Mouse (Mus musculus): ENCODE data around the gene Hip1r.

GRCm38 (mm10) chr5:123997811-123998210 lies 24.4 kb downstream of the Hip1r start:
- TF ChIP-seq POLR2A (IDR thresholded peaks at IDR 0.05; ENCODE audit: low read depth, low read length) (no peak), CTCF (conservative IDR thresholded peaks at IDR 0.05; ENCODE audit: insufficient read depth, insufficient read length, low read depth, low read length) (no peak)
